Mouse (Mus musculus): Measurements from ENCODE around the gene Icam2. TPM values are rescaled to one million over a fixed set of nuclear protein-coding genes. Genes with fewer than 3 reads are reported as not detected.
A peak's percentile ranks its signal among the peaks of the same experiment; 100 is the strongest.

The Icam2 gene
- total and polyA plus RNA-seq, 3 experiments = 49.6 to 82.7 TPM; not detected in 1

- no peak overlapping the region for H3K9ac ChIP-seq (ENCODE audit: control insufficient read depth, low read depth, low read length, poor library complexity, severe bottlenecking)
- peak overlapping the region; percentile 84 for H3K27ac ChIP-seq (ENCODE audit: control insufficient read depth, low read depth, low read length)
- H3K79me2 ChIP-seq (ENCODE audit: control insufficient read depth, insufficient read depth, low read length, poor library complexity) = no peaks in the 10 kb centered on the region
- TF ChIP-seq E2F4 (IDR thresholded peaks at IDR 0.05; ENCODE audit: borderline replicate concordance, low read depth, low read length) (no peak), ZC3H11A (IDR thresholded peaks at IDR 0.05; ENCODE audit: low read depth, low read length) (peak; percentile 99), SIN3A (IDR thresholded peaks at IDR 0.05; ENCODE audit: low read length) (peak; percentile 65; the same call in 1 of the 2 replicates), MYC (IDR thresholded peaks at IDR 0.05; ENCODE audit: low read depth, low read length) (peak; percentile 61; the same call in 1 of the 2 replicates), BHLHE40 (IDR thresholded peaks at IDR 0.05; ENCODE audit: borderline replicate concordance, low read depth, low read length) (peak; percentile 59), USF2 (IDR thresholded peaks at IDR 0.05; ENCODE audit: borderline replicate concordance in 1 of 2, insufficient read depth in 1 of 2, low read depth in 1 of 2, low read length in 2 of 2) (no peak), JUND (IDR thresholded peaks at IDR 0.05; ENCODE audit: low read depth, low read length) (peak; percentile 26; the same call in 1 of the 2 replicates), SMC3 (IDR thresholded peaks at IDR 0.05; ENCODE audit: low read depth, low read length) (peak; percentile 100), GABPA (IDR thresholded peaks at IDR 0.05; ENCODE audit: low read depth, low read length) (no peak), ZNF384 (IDR thresholded peaks at IDR 0.05; ENCODE audit: low read depth, low read length) (peak; percentile 79), MYB (IDR thresholded peaks at IDR 0.05; ENCODE audit: low read depth, low read length) (no peak), GATA1 (IDR thresholded peaks at IDR 0.05; ENCODE audit: low read depth, low read length) (no peak), ZMIZ1 (IDR thresholded peaks at IDR 0.05; ENCODE audit: low read depth, low read length) (no peak), MEF2A (IDR thresholded peaks at IDR 0.05; ENCODE audit: extremely low read depth, insufficient replicate concordance, low read depth, low read length, poor library complexity, severe bottlenecking) (no peak), RAD21 (IDR thresholded peaks at IDR 0.05; ENCODE audit: low read depth, low read length) (peak; percentile 99), CTCF (IDR thresholded peaks at IDR 0.05 in 2 of 3, conservative IDR thresholded peaks at IDR 0.05 in 1 of 3; ENCODE audit: control insufficient read depth in 1 of 3, insufficient read depth in 1 of 3, low read depth in 2 of 3, low read length in 3 of 3, poor library complexity in 1 of 3, severe bottlenecking in 1 of 3) (peak; percentile 97 to 99 (median 99); a peak in 5 of 6 replicates)
- H3K4me1 ChIP-seq (ENCODE audit: control insufficient read depth in 1 of 2, insufficient read depth in 2 of 2, low read length in 2 of 2) = peaks cover 11 to 17% of the 10 kb centered on the region in 2 experiments
- no peak overlapping the region for H3K4me3 ChIP-seq (ENCODE audit: control insufficient read depth in 1 of 2, insufficient read depth in 1 of 2, low read depth in 2 of 2, low read length in 2 of 2)
- H3K36me3 ChIP-seq (ENCODE audit: control insufficient read depth in 1 of 2, insufficient read depth in 2 of 2, low read length in 2 of 2) = peaks cover 0 to 19% of the 10 kb centered on the region in 2 experiments; a peak in 2 of 4 replicates
- H3K9me3 ChIP-seq (replicated peaks; ENCODE audit: insufficient read depth, low read length) = no peaks in the 10 kb centered on the region
- DNase-seq (ENCODE audit: low read depth, low spot score) = peak; percentile 95
- no peaks in the 10 kb centered on the region for H3K27me3 ChIP-seq (ENCODE audit: control insufficient read depth in 1 of 2, insufficient read depth in 2 of 2, low read length in 2 of 2)
These were observed 30.8 kb upstream of the Icam2 start for GRCm38 (mm10) chr11:106418622-106419196.

GRCm38 (mm10) chr11:106417860-106418259, 30.0 kb upstream of the Icam2 start:
- peaks cover 11 to 17% of the 10 kb centered on the region in 2 experiments for H3K4me1 ChIP-seq (ENCODE audit: control insufficient read depth in 1 of 2, insufficient read depth in 2 of 2, low read length in 2 of 2)
- no peaks in the 10 kb centered on the region for H3K79me2 ChIP-seq (ENCODE audit: control insufficient read depth, insufficient read depth, low read length, poor library complexity)
- peaks cover 2 to 19% of the 10 kb centered on the region in 2 experiments; a peak in 3 of 4 replicates for H3K36me3 ChIP-seq (ENCODE audit: control insufficient read depth in 1 of 2, insufficient read depth in 2 of 2, low read length in 2 of 2)
- H3K9me3 ChIP-seq (replicated peaks; ENCODE audit: insufficient read depth, low read length) = no peaks in the 10 kb centered on the region
- no peak overlapping the region for H3K9ac ChIP-seq (ENCODE audit: control insufficient read depth, low read depth, low read length, poor library complexity, severe bottlenecking)
- H3K27ac ChIP-seq (ENCODE audit: control insufficient read depth, low read depth, low read length) = no peak overlapping the region
- no peaks in the 10 kb centered on the region for H3K27me3 ChIP-seq (ENCODE audit: control insufficient read depth in 1 of 2, insufficient read depth in 2 of 2, low read length in 2 of 2)
- DNase-seq (ENCODE audit: low read depth, low spot score) = peak; percentile 22
- no peak overlapping the region for H3K4me3 ChIP-seq (ENCODE audit: control insufficient read depth in 1 of 2, insufficient read depth in 1 of 2, low read depth in 2 of 2, low read length in 2 of 2)
- no peak for TF ChIP-seq GABPA (IDR thresholded peaks at IDR 0.05; ENCODE audit: low read depth, low read length)
- no peak for TF ChIP-seq BHLHE40 (IDR thresholded peaks at IDR 0.05; ENCODE audit: borderline replicate concordance, low read depth, low read length)
- TF ChIP-seq E2F4 (IDR thresholded peaks at IDR 0.05; ENCODE audit: borderline replicate concordance, low read depth, low read length) = no peak
- TF ChIP-seq MYB (IDR thresholded peaks at IDR 0.05; ENCODE audit: low read depth, low read length) = no peak
- TF ChIP-seq RCOR1 (IDR thresholded peaks at IDR 0.05; ENCODE audit: low read depth, low read length) = peak; percentile 89
- no peak for TF ChIP-seq TBP (IDR thresholded peaks at IDR 0.05; ENCODE audit: low read depth, low read length)
- no peak for TF ChIP-seq MYC (IDR thresholded peaks at IDR 0.05; ENCODE audit: low read depth, low read length)
- TF ChIP-seq KAT2A (conservative IDR thresholded peaks at IDR 0.05; ENCODE audit: low read depth, low read length) = no peak
- peak; percentile 53; the same call in 1 of the 2 replicates for TF ChIP-seq TCF12 (IDR thresholded peaks at IDR 0.05; ENCODE audit: low read depth, low read length)
- no peak for TF ChIP-seq USF2 (IDR thresholded peaks at IDR 0.05; ENCODE audit: borderline replicate concordance in 1 of 2, insufficient read depth in 1 of 2, low read depth in 1 of 2, low read length in 2 of 2)
- no peak for TF ChIP-seq POLR2AphosphoS2 (IDR thresholded peaks at IDR 0.05; ENCODE audit: low read length)
- no peak for TF ChIP-seq NELFE (IDR thresholded peaks at IDR 0.05; ENCODE audit: low read depth, low read length)
- TF ChIP-seq CHD2 (IDR thresholded peaks at IDR 0.05; ENCODE audit: low read length) = no peak
- TF ChIP-seq ETS1 (IDR thresholded peaks at IDR 0.05; ENCODE audit: low read depth, low read length) = peak; percentile 49; the same call in 1 of the 2 replicates
- TF ChIP-seq ZKSCAN1 (IDR thresholded peaks at IDR 0.05; ENCODE audit: low read depth, low read length) = no peak
- no peak for TF ChIP-seq MAFK (IDR thresholded peaks at IDR 0.05; ENCODE audit: borderline replicate concordance, low read depth, low read length)
- peak; percentile 53; the same call in 1 of the 2 replicates for TF ChIP-seq SIN3A (IDR thresholded peaks at IDR 0.05; ENCODE audit: low read length)
- TF ChIP-seq MAZ (IDR thresholded peaks at IDR 0.05; ENCODE audit: low read depth, low read length) = no peak
- no peak for TF ChIP-seq MEF2A (IDR thresholded peaks at IDR 0.05; ENCODE audit: extremely low read depth, insufficient replicate concordance, low read depth, low read length, poor library complexity, severe bottlenecking)
- no peak for TF ChIP-seq POLR2AphosphoS5 (IDR thresholded peaks at IDR 0.05; ENCODE audit: borderline replicate concordance, low read depth, low read length)
